Mouse (Mus musculus) mature B cell (primary cell): Measurements from ENCODE around the gene Sox21.

ENCODE experiments used
- in situ Hi-C: fragments of 300-500 bp; cut with MboI; formaldehyde crosslinking; loops from 2 replicates; pipeline ENCODE4 v1.14.3; 2019

Gene Sox21

DNA sequence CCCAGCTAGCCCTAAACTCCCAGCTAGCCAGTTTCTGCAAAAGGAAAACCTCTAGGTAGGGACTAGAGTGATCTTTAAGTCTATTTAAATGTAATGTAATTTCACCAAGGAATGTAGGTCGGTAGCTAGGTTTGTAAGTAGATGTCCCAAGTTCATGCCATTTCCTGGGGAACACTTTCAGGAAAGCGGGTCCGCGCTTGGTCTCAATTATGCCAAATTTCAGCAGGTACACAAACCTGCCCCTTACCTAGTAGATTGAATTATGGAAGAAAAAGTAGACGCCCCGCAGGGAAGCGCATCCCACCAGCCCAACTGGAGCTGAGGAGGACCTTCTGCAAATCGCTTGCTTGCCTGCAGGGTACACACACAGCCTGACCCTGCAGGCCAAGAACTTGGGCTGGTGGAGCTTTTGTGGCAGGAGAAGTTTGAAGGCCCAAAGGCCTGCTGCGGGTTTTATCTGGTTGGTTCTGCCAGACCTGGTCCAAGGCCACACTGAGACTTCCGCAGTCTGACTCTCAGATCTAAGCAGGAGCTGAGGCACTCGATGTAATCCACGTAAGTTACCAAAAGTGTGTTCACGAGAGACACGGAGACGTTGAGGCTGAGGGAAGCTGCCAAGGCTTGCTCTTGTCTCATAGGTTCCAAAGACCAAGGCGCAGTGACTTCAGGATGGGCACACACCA lies 11.6 kb downstream of the Sox21 start:
- in situ Hi-C loops = no loop called here

GRCm38 (mm10) chr14:118220885-118221284 lies 15.9 kb downstream of the Sox21 start:
- in situ Hi-C loops = no loop called here

GRCm38 (mm10) chr14:118216826-118217225 lies 20.0 kb downstream of the Sox21 start:
- in situ Hi-C loops = no loop called here

- in situ Hi-C loops = no loop called here
Measured at GRCm38 (mm10) chr14:118212188-118212804, 24.5 kb downstream of the Sox21 start.

DNA sequence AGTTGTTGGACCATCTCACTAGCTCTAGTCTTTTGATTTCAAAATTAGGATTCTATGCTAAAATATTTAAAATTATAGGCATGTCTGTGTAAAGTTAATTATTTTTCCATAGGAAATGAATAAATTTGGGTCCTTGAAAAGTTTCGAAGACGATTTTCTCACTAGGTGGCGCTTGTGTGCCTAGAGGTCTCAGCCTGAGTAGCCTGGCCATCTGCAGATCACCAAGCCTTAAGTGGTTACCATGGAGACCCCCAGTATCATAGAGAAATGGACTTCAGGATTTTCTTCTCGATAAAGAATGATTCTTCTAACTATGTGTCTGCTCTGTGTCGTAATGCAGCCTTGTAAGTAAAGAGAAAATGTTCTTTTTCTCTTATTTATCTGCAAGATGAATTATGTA lies 27.2 kb downstream of the Sox21 start:
- in situ Hi-C loops = no loop called here

DNA sequence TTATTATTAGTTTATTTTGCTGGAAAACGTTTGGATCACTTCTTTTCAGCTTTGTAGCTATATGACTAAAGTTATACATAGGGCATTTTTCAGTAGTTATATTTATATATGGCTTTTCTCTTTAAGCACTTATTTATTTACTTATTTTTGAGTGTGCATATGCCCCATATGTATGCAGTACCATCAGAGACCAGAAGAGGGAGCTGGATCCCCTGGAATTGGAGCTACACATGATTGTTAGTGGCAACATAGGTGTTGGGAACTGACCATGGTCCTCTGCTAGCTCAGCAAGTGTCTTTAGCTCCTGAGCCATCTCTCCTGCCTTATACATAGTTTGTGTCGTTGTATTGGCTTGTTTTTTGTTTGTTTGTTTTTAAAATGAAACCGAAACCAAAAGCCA lies 29.5 kb downstream of the Sox21 start:
- in situ Hi-C loops = no loop called here

GRCm38 (mm10) chr14:118203031-118203430 lies 33.8 kb downstream of the Sox21 start:
- in situ Hi-C loops = no loop called here

- in situ Hi-C loops = no loop called here
Measured at GRCm38 (mm10) chr14:118202006-118202405, 34.8 kb downstream of the Sox21 start.

DNA sequence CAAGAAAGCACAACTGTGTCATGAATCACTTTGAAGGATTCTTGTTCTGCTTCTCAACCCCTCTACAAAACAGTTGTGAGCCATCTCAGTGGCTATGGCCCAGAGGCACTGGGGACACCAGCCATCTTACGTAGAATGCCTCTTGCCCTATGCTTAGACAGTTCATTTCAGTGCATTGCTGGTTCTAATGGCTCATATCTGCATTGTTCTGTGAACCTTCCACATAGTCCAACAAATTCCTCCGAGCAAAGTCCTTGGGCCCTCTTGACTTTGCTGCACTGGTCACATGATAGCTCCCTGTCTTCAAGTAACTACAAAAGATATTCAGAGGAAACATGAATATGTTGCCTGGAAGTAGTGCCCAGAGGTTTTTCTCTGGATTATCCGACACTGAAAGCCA lies 36.1 kb downstream of the Sox21 start:
- in situ Hi-C loops = no loop called here

GRCm38 (mm10) chr14:118197063-118197462 lies 39.8 kb downstream of the Sox21 start:
- in situ Hi-C loops = no loop called here

- in situ Hi-C loops = no loop called here
Measured at GRCm38 (mm10) chr14:118194219-118194914, 42.5 kb downstream of the Sox21 start.

DNA sequence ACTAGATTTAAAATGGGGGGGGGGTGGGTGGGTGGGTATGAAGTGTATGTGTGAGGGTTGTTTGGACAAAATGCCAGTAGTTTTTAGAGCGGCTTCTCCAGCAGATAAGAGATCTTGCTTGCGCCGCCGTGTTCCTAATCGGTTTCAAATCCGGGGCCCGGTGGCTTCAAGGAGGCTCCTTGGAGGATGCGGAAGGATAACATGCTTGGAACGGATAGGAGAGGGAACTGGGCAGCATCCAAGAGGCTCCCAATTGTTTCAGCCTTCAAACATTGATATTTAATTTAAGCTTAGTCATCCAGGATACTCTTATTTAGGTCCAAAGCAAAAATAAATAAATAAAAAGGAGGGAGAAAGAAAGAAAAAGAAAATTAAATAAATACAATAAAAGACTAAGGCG lies 43.2 kb downstream of the Sox21 start:
- in situ Hi-C loops = no loop called here

DNA sequence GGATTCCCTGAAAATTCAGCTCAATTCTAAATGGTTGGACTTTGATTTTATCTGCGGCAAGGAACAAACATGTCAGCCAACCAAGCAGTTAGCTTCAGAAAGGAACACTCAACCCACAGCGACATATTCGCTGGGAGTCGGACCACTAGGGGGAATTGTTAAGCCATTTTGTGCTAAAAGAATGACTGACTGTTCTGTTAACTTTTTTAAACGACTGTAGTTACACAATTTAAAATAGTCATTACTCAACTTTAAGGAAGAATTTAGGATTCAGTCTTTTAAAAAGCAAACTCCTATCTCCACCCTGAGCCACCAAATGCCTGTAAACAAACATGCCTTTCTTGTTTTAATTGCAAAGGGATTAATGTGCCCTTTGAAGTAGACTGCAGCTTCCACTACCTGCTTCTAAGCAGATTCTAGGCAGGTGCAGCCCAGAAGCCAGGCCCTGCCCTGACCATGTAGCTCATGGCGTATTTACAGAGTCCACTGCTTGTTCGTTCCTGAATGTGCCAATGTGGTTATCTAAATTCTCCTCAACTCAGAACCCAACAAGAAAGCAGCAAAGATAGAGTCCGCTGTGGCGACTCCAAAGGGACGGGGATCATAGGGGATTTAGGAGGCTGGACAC lies 43.7 kb downstream of the Sox21 start:
- in situ Hi-C loops = no loop called here

DNA sequence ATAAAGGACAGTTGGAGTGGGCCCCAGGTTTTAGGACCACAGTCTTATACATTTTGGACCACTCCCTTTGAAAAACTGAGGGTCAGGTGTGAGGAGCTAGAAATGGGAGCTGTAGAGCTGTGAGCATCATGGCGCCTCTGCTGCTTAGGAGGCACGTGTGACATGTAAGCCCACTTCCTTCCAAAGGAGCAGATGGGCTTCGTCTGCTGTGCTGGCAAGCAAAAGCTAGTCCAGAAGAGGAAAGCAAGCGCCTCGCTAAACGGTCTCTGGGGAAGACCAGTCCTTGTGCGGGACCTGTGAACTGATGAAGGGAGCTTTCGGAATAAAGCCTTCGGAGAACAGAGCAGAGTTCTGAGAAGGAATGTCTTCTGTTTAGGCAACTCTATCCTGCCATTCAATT lies 45.4 kb downstream of the Sox21 start:
- in situ Hi-C loops = no loop called here
